Mouse (Mus musculus) cerebellum, adult 18-20 months (tissue): ENCODE data around the gene St14.
A peak's percentile ranks its signal among the peaks of the same experiment; 100 is the strongest.
"Not testable (repeated sequence)": the region's sequence is repeated elsewhere in the genome, so short reads cannot be mapped to it uniquely, and the experiment has no call there.

Experiments
- DNase-seq, 2 experiments: peaks; one replicate each; pipeline ENCODE4 v3.0.0; 2021

Gene St14

GRCm38 (mm10) chr9:31085556-31085955 lies 46.1 kb downstream of the St14 start:
- DNase-seq = no peak

GRCm38 (mm10) chr9:31082771-31083170 lies 48.9 kb downstream of the St14 start:
- DNase-seq = no peak

GRCm38 (mm10) chr9:31082054-31082666 lies 49.5 kb downstream of the St14 start:
- DNase-seq = peak; percentile 78 to 83

GRCm38 (mm10) chr9:31080726-31081125 lies 50.9 kb downstream of the St14 start:
- DNase-seq = no peak

GRCm38 (mm10) chr9:31074836-31075235 lies 56.8 kb downstream of the St14 start:
- no peak for DNase-seq

GRCm38 (mm10) chr9:31073797-31074196 lies 57.9 kb downstream of the St14 start:
- no peak for DNase-seq

- no peak for DNase-seq
Observed at GRCm38 (mm10) chr9:31072256-31072655, 59.4 kb downstream of the St14 start.

- DNase-seq = no peak
Observed at GRCm38 (mm10) chr9:31070706-31071105, 60.9 kb downstream of the St14 start.

GRCm38 (mm10) chr9:31058723-31059122 lies 72.9 kb downstream of the St14 start:
- no peak for DNase-seq

- DNase-seq = not testable (repeated sequence)
Observed at GRCm38 (mm10) chr9:31051509-31051908, 80.1 kb downstream of the St14 start.

GRCm38 (mm10) chr9:31050208-31050607 lies 81.4 kb downstream of the St14 start:
- no peak for DNase-seq
